Mouse (Mus musculus): Measurements from ENCODE around the gene Dnajc5.

The Dnajc5 gene

GRCm38 (mm10) chr2:181589011-181589731 lies 68.9 kb downstream of the Dnajc5 start:
- no peak for DNase-seq (ENCODE audit: low spot score)

GRCm38 (mm10) chr2:181589732-181590105 lies 69.4 kb downstream of the Dnajc5 start:
- no peak for DNase-seq (ENCODE audit: low spot score)

- DNase-seq (ENCODE audit: low spot score) = no peak
These were observed 70.2 kb downstream of the Dnajc5 start for GRCm38 (mm10) chr2:181590471-181590870.

- no peak for DNase-seq (ENCODE audit: low spot score)
These were observed 71.3 kb downstream of the Dnajc5 start, which contains the start of gene Prpf6 for GRCm38 (mm10) chr2:181591528-181592085. TSS of gene Prpf6 (plus strand) at chr2:181591868.

GRCm38 (mm10) chr2:181592231-181593041 lies 72.2 kb downstream of the Dnajc5 start, which contains the start of gene Zfp512b:
TSS of gene Zfp512b (minus strand) at chr2:181592803.
- DNase-seq (ENCODE audit: low spot score) = peak; percentile 67

- DNase-seq (ENCODE audit: low spot score) = no peak
These were observed 72.7 kb downstream of the Dnajc5 start for GRCm38 (mm10) chr2:181593042-181593421.

GRCm38 (mm10) chr2:181593937-181594336 lies 73.7 kb downstream of the Dnajc5 start:
- DNase-seq (ENCODE audit: low spot score) = no peak

GRCm38 (mm10) chr2:181594946-181595696 lies 74.8 kb downstream of the Dnajc5 start:
- DNase-seq (ENCODE audit: low spot score) = no peak

GRCm38 (mm10) chr2:181596221-181596960 lies 76.1 kb downstream of the Dnajc5 start:
- no peak for DNase-seq (ENCODE audit: low spot score)

- no peak for DNase-seq (ENCODE audit: low spot score)
These were observed 77.2 kb downstream of the Dnajc5 start for GRCm38 (mm10) chr2:181597378-181598061.

- peak; percentile 44 for DNase-seq (ENCODE audit: low spot score)
These were observed 78.4 kb downstream of the Dnajc5 start, which contains the start of gene Samd10 for GRCm38 (mm10) chr2:181598454-181599351. TSS of gene Samd10 (minus strand) at chr2:181599212.

GRCm38 (mm10) chr2:181600226-181600758 lies 80.0 kb downstream of the Dnajc5 start:
- DNase-seq (ENCODE audit: low spot score) = no peak

- peak; percentile 92 for DNase-seq (ENCODE audit: low spot score)
These were observed 80.8 kb downstream of the Dnajc5 start for GRCm38 (mm10) chr2:181600828-181601750.

GRCm38 (mm10) chr2:181601751-181602145 lies 81.5 kb downstream of the Dnajc5 start:
- DNase-seq (ENCODE audit: low spot score) = no peak

- DNase-seq (ENCODE audit: low spot score) = no peak
These were observed 82.1 kb downstream of the Dnajc5 start for GRCm38 (mm10) chr2:181602367-181602766.

Measured in ovary, postnatal 14 days (tissue).